Mouse (Mus musculus): ENCODE measurements at regions not wholly inside any gene's neighbourhood (a gene's known extent, or its start where the extent isn't known, plus 50 kb on each side); places are given as distances from the start of the nearest gene placed in this dataset.

DNA sequence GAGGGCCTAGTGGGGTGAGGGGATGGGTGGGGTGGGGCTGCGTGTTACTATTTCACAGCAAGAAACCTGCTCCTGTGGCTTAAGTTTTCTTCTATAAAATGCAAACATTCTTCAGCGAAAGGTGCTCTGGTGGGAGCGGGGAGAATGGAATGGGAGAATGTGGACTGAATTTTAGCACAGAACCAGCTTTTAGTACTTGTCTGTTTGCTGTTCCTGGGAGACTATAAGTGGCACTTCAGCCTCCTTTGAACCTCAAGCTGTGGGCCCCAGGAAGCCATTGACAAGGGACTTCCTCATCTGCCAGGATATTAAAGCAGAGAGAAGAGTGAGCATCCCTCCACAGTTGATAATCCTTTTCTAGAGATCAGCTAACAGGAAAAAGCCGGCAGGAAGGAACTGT lies 580.2 kb downstream of the Zfp706 start:
- no peak for DNase-seq (ENCODE audit: low read depth)

DNA sequence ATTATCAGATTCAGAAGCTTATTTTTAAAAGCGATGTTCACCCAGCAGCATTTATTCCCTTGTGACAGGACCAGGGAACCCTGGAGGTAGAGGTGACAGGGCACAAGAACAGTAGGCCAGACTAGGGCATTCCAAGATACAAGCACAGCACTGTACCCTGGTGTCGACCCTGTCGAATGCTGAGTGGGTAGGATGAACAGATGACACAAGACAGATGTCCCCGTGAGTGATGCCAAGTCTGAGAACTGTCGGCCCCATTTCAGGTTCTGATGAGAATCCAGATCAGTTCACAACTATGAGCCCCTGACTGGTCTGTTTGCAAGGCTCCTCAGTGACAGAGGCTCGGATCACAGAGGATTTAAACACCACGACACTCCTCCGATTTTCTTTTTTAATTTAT lies 581.7 kb downstream of the Zfp706 start:
- DNase-seq (ENCODE audit: low read depth): no peak

DNA sequence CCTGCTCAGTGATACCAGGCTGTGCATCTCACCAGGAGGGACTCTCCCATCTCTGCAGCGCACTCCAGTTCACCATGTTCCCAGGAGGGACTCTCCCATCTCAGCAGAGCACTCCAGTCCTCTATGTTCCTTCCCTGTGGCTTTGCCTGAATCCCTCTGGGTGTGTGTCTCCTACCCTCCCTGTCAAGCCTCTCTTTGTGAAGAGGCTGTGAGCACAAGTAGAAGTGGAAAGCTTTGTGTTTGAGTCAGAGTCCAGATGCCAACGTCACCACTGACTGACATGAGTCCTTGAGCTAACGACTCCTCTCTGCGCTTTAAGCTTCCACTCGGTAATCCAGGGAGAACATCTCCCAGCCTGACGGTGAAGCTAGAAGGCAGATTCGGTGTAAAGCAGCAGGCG lies 583.5 kb downstream of the Zfp706 start:
- no peak for DNase-seq (ENCODE audit: low read depth)

DNA sequence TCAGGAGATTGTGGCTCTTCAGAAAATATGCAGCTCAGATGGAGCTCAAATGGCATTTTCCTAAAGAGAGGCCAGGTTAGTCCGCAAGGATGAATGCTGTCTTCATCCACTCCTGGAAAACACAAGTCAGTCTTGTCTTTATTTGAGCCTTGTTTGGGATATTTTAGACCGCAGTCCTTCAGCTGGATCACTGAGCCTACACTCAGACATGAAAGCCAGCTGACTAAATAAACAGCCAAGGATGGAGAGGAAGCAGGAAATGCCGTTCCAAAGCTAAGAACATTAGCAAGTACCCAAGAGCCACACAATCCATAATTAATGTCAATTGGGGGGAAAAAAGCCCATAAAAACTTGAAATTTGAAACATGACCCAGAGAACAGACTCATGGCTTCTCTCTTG lies 584.8 kb downstream of the Zfp706 start:
- DNase-seq (ENCODE audit: low read depth): peak; percentile 78

DNA sequence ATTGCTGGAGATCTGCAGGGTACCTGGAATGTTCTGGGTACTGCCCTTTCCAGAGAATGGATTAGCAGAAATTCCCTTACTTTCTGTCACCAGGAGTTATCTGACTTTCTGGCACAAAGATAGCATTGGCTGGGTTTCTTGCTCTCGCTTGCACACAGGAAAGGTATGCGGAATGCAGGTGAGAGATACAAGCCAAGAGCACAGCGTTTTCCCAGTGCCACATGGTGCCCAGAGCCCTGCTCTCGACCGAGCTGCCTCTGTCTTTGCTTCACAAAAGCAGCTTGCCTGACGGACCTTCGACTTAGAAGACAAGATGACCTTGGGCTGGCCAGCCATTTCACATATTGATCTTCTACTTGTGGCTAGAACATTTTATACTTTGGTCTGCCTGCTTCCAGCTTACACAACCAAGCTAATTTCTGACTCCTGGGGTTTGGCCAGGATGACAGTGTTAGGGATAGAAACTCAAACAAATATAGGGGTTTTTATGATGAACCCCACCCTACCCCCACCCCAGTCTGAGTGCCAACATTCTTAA lies 587.6 kb downstream of the Zfp706 start:
- DNase-seq (ENCODE audit: low read depth): no peak

DNA sequence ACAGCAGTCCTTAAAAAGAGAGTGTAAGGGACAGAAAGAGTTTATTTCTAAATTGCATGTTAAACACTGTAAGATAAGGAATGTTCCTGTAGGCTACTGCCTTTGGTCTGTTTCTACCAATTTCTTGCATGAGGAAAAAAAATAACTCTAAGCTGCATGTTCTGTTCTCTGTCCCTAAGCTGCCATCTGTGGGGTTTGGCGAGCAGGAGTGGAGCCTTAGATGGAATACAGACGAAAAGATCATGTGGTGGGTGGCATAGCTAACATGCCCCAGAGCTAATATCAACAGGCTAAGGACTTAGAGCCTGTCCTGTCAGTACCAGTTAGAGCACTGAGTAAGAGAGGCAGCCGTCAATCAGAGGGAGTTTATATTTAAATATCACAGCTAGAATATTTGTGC lies 590.1 kb downstream of the Zfp706 start:
- DNase-seq (ENCODE audit: low read depth): no peak

DNA sequence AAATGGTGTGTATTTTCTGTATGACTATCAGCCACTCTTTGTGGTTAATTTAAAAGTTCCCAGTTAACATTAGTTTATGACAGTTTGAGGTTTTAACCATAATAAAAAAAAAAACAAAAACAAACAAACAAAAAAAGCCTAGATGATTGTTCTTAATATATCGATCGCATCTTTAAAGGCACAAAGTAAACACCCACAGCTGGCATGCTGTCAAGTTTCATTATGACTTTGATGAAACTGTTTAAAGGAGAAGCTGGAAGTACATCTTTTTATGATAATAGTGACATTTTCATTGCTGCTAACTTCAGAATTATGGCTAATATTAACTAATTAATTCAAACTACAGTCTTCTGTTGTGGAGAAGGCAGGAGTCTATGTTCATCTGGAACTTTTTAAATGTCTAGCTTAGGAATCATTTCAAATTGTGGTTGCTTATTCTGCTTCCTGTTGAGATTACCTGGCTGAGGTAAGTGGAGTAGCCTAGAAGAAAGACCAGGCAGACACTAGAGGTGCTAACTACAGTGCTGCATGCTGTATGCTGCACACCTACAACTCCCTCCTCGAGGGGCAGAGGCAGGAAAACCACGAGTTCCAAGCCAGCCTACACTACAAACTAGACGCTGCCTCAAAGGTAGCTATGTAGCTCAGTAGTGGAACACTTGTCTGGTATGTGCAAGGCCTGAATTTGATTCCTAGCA lies 591.9 kb downstream of the Zfp706 start:
- no peak for DNase-seq (ENCODE audit: low read depth)

DNA sequence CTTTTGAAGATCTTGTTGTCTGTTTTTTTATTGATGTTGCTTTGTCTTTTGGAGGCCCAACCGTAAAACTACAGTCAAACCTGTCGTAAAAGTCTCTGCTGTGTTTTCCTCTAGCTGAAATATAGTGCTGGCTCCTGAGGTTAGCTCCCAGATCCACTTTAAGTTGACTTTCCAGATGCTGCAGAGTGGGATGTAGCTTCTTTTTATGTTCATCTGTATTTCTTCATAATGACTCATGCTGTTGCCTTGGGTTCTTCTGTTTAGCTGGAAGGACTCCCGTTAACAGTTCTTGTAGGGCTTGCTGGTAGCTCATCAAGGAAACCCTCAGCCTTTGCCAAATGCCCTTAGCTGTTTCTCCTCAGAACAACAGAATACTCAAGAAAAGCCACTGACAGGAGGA lies 595.6 kb downstream of the Zfp706 start:
- no peak for DNase-seq (ENCODE audit: low read depth)

DNA sequence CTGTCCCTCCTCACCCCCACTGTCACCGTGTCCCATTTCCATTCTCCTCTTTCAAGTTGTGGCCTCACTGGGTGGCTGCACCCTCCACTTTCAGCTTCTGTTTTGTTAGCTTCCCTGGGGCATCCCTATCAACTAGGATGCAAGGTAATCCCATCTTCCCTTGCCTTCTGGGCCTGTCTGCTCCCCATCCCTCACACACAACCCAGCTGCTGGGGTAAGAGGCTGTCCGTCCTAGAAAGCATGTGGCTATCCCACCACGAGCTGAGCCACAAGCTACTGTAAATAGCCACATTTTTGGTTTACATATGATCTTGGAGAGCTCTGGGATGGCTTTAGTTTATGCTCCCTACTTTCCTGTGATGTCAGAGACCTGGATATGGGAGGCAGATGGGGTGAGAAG lies 602.1 kb downstream of the Zfp706 start:
- no peak for DNase-seq (ENCODE audit: low read depth)

DNA sequence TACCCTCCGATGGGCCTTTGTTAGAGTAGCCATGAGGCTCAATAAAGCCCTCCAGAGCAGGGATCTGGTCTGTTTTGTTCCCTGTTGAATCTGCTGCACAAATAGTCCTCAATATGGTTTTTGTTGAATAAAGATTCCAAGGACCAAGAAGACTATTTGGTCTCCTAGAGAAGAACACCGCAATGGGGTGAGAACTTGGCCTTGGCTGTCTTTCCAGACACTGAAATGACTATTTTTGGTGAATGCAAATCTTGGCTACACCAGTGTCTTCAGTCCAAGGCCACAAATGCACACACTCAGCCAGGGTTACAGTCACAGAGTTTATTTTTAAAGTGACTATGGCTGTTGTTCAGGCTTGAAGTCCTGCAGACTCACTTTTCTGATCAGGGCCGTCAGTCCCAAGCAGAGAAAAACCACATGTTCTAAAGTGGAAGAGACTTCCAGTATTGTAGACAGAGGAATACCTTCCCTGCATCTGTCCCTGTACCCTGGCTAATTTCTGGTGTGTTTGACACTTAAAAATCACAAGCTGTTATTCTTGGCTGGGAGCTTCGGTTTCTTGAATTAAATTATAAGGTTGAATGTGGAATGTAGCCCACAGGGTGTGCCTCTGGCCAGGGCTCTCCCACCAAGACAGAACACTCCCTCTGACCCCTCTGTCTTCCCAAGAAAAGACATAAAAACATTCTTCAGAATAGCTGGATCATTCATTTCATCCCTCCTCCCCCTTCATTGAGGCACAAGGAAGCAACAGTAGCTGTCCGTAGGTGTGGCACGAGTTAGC lies 604.0 kb downstream of the Zfp706 start:
- DNase-seq (ENCODE audit: low read depth): no peak

DNA sequence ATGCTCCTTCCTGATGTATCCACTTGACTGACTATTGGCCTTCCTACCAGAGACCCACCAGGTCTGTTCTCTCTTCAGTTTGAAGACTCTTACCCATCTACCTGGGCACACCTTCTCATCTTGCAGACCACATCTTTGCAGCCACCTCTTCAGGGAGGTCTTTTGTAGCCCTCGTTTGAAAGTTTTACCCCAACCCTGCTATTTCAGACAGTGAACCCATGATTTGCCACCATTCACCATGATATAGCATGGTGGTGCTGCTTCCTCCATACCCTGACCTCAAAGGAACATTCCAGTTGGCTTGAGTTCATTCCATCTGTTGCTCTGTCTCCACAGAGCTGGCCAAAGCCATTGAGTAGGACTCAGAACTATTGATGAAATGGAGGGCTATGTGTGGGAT lies 605.5 kb downstream of the Zfp706 start:
- DNase-seq (ENCODE audit: low read depth): no peak

DNA sequence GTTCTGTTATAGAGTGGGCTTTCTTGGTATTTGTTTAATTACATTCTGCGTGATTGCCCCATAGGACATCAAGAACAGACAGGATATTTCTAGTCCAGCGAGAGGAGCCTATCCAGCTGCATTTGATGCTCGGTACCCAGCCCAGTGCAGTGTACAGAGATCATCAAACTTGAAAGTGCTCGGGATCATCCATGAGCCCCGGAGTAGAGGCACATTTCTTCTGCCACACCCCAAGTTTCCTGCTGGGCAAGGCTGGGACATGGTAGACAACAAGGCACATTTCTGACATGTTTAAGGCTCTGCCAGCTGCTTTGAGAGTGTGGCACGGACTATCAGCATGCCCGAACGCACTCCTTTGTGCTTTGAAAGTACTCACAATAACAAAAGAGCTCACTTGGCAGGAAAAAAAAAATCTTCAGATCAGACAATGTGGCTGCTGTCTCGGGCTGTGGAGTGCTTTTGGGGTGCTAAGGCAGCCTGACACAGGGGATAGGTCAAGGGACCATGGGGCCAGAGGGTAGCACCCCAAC lies 607.2 kb downstream of the Zfp706 start:
- DNase-seq (ENCODE audit: low read depth): no peak

DNA sequence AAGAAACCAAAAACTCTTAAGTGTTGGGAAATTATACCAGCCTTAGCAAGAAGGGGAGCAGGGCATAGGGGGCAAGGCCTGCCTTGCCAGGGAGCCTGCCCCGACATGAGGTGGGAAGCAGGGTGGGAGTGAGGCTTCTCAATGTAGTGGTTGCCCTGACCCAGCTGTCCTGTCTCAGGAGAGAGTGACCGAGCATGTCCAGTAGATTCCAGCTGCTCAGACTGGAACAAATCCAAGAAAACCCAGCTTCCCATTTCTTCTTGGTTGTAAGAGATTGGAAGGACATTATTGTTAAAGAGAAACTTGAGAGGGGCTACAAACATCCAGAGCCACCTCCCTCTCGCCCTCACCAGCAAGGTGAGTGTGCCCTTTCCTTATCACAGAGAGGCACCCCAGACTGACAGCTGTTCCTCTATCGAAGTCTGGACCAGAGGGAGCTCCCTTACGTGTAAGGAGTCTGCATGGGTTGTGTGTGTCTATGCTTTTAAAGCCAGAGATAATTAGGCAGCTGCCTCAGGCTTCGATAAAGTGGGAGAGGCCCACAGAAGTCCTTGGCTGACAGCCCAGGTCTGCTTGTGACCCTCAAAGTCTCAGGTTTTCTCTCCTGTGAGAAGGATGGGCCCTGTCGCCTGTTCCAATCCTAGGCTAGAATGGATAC lies 608.1 kb downstream of the Zfp706 start:
- DNase-seq (ENCODE audit: low read depth): no peak

DNA sequence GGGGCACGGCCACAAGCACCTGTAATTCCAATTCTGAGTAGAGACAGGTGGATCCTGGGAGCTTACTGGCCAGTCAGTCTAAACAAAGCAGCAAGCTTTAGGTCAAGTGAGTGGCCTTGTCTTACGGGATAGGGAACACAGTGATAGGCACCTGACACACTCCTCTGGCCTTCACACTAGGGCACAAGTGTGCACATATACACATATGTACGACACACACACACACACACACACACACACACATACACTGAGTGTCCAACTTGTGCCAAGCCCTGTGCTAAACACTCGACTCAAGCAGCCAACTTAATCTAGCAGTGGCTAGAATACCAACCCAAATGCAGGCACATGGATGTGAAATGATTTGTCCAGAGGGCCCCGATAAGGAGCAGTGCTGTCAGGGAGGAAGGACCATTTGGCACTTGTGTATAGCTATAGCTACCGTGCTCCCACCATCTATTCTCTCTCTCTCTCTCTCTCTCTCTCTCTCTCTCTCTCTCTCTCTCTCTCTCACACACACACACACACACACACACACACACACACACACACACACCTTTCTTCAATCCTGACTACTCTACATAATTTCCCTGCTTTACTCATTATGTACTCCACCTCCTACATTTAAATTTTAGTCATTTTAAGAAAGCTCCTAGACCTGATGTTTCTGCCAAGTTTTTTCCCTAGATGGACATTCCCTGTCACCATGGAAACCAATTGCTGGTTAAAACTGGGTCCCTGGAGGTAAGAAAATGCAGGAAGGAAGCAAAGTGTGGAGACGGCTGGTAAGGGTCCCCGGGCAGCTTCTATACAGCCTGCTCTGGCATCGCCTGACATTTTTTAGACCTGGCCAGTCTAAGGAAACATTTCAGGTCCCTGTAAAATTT lies 609.2 kb downstream of the Zfp706 start:
- no peak for DNase-seq (ENCODE audit: low read depth)

DNA sequence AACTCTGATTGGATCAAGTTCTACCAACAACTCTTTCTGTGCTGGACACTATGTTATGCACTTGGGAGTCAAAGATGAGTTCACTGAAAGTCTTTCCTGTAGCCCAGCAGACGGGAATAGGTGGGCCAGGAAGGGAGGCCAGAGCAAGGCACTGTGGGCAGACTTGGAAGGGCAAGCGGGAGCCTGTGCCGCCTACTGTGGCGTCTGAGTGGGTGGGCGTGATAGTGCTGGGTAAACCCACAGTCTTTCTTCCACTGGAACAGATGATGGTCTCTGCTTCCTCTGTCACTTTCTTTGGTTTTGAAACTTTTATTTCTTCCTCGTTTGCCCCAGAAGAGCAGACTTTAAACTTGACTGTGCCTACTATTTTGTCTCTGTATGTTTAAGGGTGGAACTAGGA lies 610.8 kb downstream of the Zfp706 start:
- DNase-seq (ENCODE audit: low read depth): no peak

DNA sequence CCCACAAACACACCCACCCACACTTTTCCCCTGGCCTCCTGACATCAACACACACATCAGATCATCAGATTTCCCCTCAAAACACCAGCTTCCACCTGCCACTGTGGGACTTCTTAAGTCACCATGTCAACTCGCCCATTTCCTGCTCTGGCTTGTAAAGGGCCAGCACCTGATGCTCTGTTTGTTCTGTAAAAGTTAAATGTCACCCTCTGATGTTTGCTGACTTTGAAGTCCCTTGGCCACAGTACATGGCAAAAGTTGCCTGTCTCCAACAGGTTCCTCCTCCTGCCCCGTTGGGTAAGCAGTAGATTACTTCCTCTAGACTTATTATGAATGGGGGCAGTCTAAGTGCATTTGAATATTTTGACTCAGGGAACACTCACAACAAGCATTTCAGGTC lies 611.3 kb downstream of the Zfp706 start:
- DNase-seq (ENCODE audit: low read depth): no peak

DNA sequence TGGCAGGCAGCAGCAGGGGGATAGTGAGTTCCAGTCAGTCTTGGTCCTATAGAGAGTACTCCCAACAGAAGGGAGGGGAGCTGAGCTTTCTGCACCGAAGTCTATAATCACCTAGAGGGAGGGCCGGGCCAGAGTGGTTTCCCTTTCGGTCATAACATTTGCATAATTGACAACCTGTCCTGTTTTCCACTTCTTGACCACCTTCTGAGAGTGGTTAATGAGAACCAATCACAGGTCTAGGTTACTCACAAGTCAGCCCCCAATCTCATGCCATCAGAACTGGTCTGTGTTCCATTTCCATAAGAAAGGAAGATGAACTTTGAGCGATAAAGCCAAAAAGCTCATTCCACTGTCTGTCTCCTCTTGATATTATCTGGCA lies 611.9 kb downstream of the Zfp706 start:
- no peak for DNase-seq (ENCODE audit: low read depth)

DNA sequence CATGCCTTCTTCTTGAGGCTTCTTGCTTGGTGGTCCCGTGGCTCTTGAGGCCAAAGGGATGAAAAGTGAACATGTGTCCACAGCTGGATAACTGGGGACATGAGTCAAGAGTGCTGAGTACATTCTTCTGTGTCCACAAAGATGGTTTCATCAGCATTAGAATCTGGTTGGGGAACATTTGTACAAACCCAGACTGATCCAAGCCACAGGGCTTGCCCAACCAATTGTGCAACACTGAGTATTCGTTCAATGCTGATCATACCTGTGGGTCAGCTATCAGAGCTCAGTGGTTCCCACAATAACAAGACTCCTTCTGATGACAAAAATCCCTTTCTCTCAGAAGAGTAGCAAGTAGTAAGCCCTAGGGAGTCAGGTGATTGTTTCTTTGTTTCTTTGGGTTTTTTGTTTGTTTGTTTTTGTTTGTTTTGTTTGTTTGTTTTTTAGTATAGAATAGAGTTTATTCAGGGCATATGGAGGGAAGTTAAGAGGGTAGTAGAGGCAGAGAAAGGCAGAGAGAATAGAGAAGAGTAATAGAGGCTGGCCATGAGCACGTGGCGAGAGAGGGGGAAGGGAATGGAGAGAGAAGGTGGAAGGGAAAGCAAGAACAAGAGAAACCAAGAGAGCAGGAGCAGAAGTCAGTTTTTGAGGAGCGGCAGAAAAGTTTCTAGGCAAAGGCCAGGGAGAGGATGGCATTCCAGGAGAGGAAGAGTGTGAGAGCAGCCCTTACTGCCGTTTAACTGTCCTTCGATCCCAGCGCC lies 612.5 kb downstream of the Zfp706 start:
- DNase-seq (ENCODE audit: low read depth): no peak

DNA sequence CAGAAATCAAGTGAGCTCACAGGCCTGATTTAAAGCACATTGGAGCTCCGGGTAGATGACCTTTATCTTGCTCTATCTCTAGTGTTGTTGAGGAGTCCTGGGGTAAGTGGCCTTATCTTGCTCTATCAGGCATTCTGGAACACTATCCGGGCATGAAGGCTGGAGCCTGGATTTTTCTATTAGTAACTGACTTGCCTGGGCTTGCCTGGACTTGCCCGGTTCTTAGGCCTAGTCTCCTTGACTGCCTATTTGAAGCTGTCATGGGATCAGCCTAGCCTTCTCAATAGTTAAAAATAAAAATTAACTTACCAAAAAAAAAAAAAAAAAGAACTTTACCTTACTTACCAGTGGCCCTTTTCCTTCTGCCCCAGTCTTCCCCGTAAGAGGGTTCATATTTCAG lies 617.8 kb downstream of the Zfp706 start:
- no peak for DNase-seq (ENCODE audit: low read depth)

DNA sequence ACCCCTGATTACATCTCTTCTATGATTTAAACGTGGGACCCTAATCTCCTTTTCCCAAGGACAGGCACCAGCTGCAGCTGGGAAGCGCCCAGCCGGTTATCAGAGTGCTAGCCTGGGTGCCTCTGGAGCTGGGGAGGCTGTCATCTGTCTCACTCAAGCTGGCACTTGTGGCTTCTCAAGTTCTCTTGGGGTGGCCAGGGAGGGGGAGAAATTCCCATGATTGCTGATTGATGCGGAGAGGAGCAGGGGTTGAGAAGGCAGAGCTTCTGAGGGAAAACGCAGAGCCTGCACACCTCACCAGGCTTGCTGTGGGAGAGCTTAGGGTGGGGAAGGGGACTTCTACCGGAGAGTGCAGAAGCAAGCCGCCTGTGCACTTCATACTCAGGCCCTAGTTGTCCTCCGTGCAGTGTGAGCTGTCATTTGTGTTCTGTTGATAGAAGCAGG lies 626.3 kb downstream of the Zfp706 start:
- no peak for DNase-seq (ENCODE audit: low read depth)

All from fibroblast of lung, adult 2 months (primary cell).